Mouse (Mus musculus) CH12.LX (cell line): ENCODE measurements around the gene Itpr2.

Experiments
- CHD2 ChIP-seq: IDR thresholded peaks from 2 replicates; pipeline ENCODE4 v1.6.1; 2011; ENCODE audit warnings: low read length, improper control_type of control experiment
- CTCF ChIP-seq, 2 experiments: IDR thresholded peaks in 1 of 2; conservative IDR thresholded peaks in 1 of 2; 2 replicates each; pipeline ENCODE4 v1.5.1; 2011 to 2012; ENCODE audit warnings: low read depth in 2 of 2, low read length in 2 of 2, improper control_type of control experiment in 1 of 2, inconsistent platforms in 1 of 2, mild to moderate bottlenecking in 1 of 2, moderate library complexity in 1 of 2
- MAFK ChIP-seq: IDR thresholded peaks from 2 replicates; pipeline ENCODE4 v1.6.1; 2011; ENCODE audit warnings: low read length, improper control_type of control experiment; ENCODE audit not compliant: insufficient replicate concordance
- MYC ChIP-seq: IDR thresholded peaks from 2 replicates; pipeline ENCODE4 v1.6.1; 2011; ENCODE audit warnings: low read depth, mild to moderate bottlenecking, improper control_type of control experiment, low read length
- SMC3 ChIP-seq: IDR thresholded peaks from 2 replicates; pipeline ENCODE4 v1.6.1; 2011; ENCODE audit warnings: low read depth, low read length, improper control_type of control experiment

GRCm38 (mm10) chr6:146550421-146550820 lies 48.4 kb upstream of the Itpr2 start:
- no peak for TF ChIP-seq MAFK
- no peak for TF ChIP-seq CHD2
- TF ChIP-seq SMC3 = no peak
- TF ChIP-seq CTCF (conservative IDR thresholded peaks at IDR 0.05 in 1 of 2, IDR thresholded peaks at IDR 0.05 in 1 of 2; ENCODE audit: low read depth in 2 of 2, low read length in 2 of 2) = no peak
- TF ChIP-seq MYC = no peak
